9 mouse cellular contexts compared by ENCODE assay signal in the genomic region with DNA sequence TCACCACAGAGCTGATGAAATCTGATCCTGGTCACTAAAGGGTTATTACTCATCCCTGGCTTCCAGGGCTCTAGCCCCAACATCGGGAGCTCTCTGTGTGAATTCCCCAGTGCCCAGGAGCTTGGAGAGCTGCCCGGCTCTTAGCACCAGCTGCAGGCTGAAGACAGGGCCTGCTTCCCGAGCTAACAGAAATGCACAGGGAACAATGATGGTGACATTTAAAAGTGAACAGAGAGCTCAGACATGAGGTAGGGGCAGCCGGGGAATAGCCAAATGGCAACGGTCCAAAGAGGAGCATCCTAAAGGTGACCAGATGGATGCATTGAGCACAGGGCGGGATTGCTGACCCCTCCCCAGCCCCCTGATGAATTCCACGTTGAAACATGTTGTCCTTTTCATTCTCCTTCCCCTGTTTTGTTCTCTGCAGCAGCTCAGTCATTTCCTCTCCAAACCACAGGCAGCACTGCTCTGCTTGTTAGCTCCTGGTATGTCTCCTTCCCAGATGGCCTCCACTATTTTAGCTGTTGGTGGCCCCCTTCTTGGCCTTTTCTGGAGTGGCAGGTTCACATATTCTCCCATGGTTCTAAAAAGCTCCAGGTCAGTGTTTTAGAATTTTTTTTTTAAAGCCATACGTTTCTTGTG. TPM values are rescaled to one million over a fixed set of nuclear protein-coding genes. Genes with fewer than 3 reads are reported as not detected.
A peak's percentile ranks its signal among the peaks of the same experiment; 100 is the strongest.
DNase-seq lines count a peak whose midpoint lies in the region; ATAC-seq and TF ChIP-seq lines count a peak whose summit lies in the region.
"Had no signal": no experiment of that assay in that cellular context is flagged by ENCODE, and none has a peak within 500 bp of the region (broad histone marks: within the 10 kb centered on the region; RNA-seq: fewer than 3 reads in every experiment).

No protein-coding gene starts in this region.

- H3K4me2 ChIP-seq in forebrain, embryonic 12.5 days, result no peak overlapping the region
- H3K4me2 ChIP-seq in intestine, postnatal 0 days (replicated peaks; ENCODE audit: low read depth), result no peak overlapping the region

- 80% methylated on average over 8 of the region's 8 CpGs for WGBS in forebrain, embryonic 12.5 days
- WGBS in forebrain, embryonic 10.5 days, result 78% methylated on average over 8 of the region's 8 CpGs
- 67% methylated on average over 8 of the region's 8 CpGs for WGBS in intestine, postnatal 0 days

- intact Hi-C loops in gastrocnemius, adult 2 months (cut with DNase I), result no loop called here

- H3K4me1 ChIP-seq in forebrain, embryonic 12.5 days, result no peaks in the 10 kb centered on the region
- peaks cover 19% of the 10 kb centered on the region; the same call in 1 of the 2 replicates for H3K4me1 ChIP-seq in forebrain, embryonic 10.5 days
- no peaks in the 10 kb centered on the region for H3K4me1 ChIP-seq in intestine, postnatal 0 days (replicated peaks; ENCODE audit: control insufficient read depth, insufficient read depth, low read length)

- H3K27ac ChIP-seq in forebrain, embryonic 12.5 days, result peak overlapping the region; percentile 63
- no peak overlapping the region for H3K27ac ChIP-seq in forebrain, embryonic 10.5 days
- H3K27ac ChIP-seq in gastrocnemius, adult 2 months, result no peak overlapping the region
- H3K27ac ChIP-seq in intestine, postnatal 0 days (ENCODE audit: low read depth, low read length), result no peak overlapping the region

- DNase-seq in forebrain, embryonic 10.5 days (ENCODE audit: extremely low spot score, low spot score), result no peak
- peak; percentile 83 for DNase-seq in Muller cell, postnatal 12 days (ENCODE audit: inconsistent ontology term)
- peak; percentile 82 for DNase-seq in gastrocnemius, adult 2 months
- DNase-seq in layer of hippocampus, adult 8-10 months (ENCODE audit: low spot score in 2 of 2), result peak; percentile 48 to 69
- peak; percentile 31 for DNase-seq in right cerebral cortex, postnatal 25 days
- DNase-seq in spleen, adult 18-20 months, result no peak

- H3K27me3 ChIP-seq in forebrain, embryonic 12.5 days, result no peaks in the 10 kb centered on the region
- no peaks in the 10 kb centered on the region for H3K27me3 ChIP-seq in forebrain, embryonic 10.5 days (ENCODE audit: poor library complexity, severe bottlenecking)
- no peaks in the 10 kb centered on the region for H3K27me3 ChIP-seq in intestine, postnatal 0 days (replicated peaks; ENCODE audit: control insufficient read depth, insufficient read depth, low read length)
- H3K27me3 ChIP-seq: CH12.LX had no signal

- TF ChIP-seq CTCF in gastrocnemius, adult 2 months (IDR thresholded peaks at IDR 0.05), result no peak
- TF ChIP-seq CTCF in intestine, postnatal 0 days (IDR thresholded peaks at IDR 0.05; ENCODE audit: low read depth), result no peak

- no peak for ATAC-seq in forebrain, embryonic 12.5 days (ENCODE audit: low FRiP score)
- no peak for ATAC-seq in intestine, postnatal 0 days

- H3K9me3 ChIP-seq in forebrain, embryonic 12.5 days, result no peaks in the 10 kb centered on the region
- peaks cover under 1% of the 10 kb centered on the region; the same call in 1 of the 2 replicates for H3K9me3 ChIP-seq in forebrain, embryonic 10.5 days
- no peaks in the 10 kb centered on the region for H3K9me3 ChIP-seq in intestine, postnatal 0 days (ENCODE audit: control insufficient read depth)

- no peak overlapping the region for H3K4me3 ChIP-seq in forebrain, embryonic 12.5 days (replicated peaks)
- no peak overlapping the region for H3K4me3 ChIP-seq in forebrain, embryonic 10.5 days
- H3K4me3 ChIP-seq in gastrocnemius, adult 2 months, result no peak overlapping the region
- H3K4me3 ChIP-seq in intestine, postnatal 0 days (ENCODE audit: low read depth, low read length), result no peak overlapping the region

- no peak overlapping the region for H3K9ac ChIP-seq in forebrain, embryonic 12.5 days
- H3K9ac ChIP-seq in intestine, postnatal 0 days (ENCODE audit: low read depth, low read length), result no peak overlapping the region

- peaks cover 91% of the 10 kb centered on the region for H3K36me3 ChIP-seq in forebrain, embryonic 12.5 days (replicated peaks)
- peaks cover 97% of the 10 kb centered on the region for H3K36me3 ChIP-seq in forebrain, embryonic 10.5 days (replicated peaks)
- H3K36me3 ChIP-seq in intestine, postnatal 0 days (ENCODE audit: control insufficient read depth, insufficient read depth), result peaks cover 8% of the 10 kb centered on the region; the same call in 1 of the 2 replicates

RNA-seq across cellular contexts. Expression of a gene that starts 58.4 kb away (rescaled TPM):
- 143 and 156 TPM in 2 replicates for polyA plus RNA-seq in forebrain, embryonic 12.5 days (2016; fragmentation: Nextera tagmentation; extraction: Ambion mirVana)
- 62.1 and 65.2 TPM in 2 replicates for polyA plus RNA-seq in forebrain, embryonic 10.5 days (2016; fragmentation: Nextera tagmentation; extraction: Ambion mirVana)
- total RNA-seq in gastrocnemius, adult 2 months (2021), result 10 to 100 TPM; 16.0 to 17.8 TPM
- 100 to 1,000 TPM; 106 to 118 (median 114) TPM for total RNA-seq in layer of hippocampus, adult 8-10 months (2022)
- polyA plus RNA-seq in intestine, postnatal 0 days (2015; fragmentation: Nextera tagmentation; extraction: Ambion mirVana), result 81.9 and 83.1 TPM in 2 replicates

Comparison
In these comparisons a context has a peak if more than half of its experiments do, and no peak if none do; other contexts are left out.
1. DNase-seq: peak in Muller cell, postnatal 12 days (single experiment), gastrocnemius, adult 2 months (single experiment), layer of hippocampus, adult 8-10 months (2 of 2) and right cerebral cortex, postnatal 25 days (single experiment); none in forebrain, embryonic 10.5 days (single experiment) and spleen, adult 18-20 months (0 of 2).